Mouse (Mus musculus): ENCODE measurements around the gene Car10. TPM values are rescaled to one million over a fixed set of nuclear protein-coding genes. Genes with fewer than 3 reads are reported as not detected.

Gene Car10
- polyA plus RNA-seq, 1 experiment from 2014 or later, result 3.6 TPM

- Histone ChIP-seq H3K9ac (ENCODE audit: low read length) (no peak overlapping the region), H3K4me3 (ENCODE audit: low read depth, low read length) (no peak overlapping the region), H3K4me1 (ENCODE audit: control insufficient read depth, insufficient read depth, low read length) (no peaks in the 10 kb centered on the region), H3K36me3 (ENCODE audit: control insufficient read depth, insufficient read depth, low read length) (no peaks in the 10 kb centered on the region), H3K27me3 (ENCODE audit: control insufficient read depth, insufficient read depth, low read length) (no peaks in the 10 kb centered on the region), H3K27ac (ENCODE audit: low read depth, low read length) (no peak overlapping the region), H3K9me3 (ENCODE audit: control insufficient read depth, low read length) (no peaks in the 10 kb centered on the region), H3K4me2 (ENCODE audit: low read depth) (no peak overlapping the region)
- ATAC-seq (ENCODE audit: insufficient read depth, low FRiP score, low TSS enrichment), result no peak
- 85% methylated on average over 6 of the region's 6 CpGs for whole genome bisulfite sequencing
- no peak for DNase-seq (ENCODE audit: low spot score)
Measured at GRCm38 (mm10) chr11:93536244-93536643, 438.4 kb downstream of the Car10 start.

GRCm38 (mm10) chr11:93548904-93549303 lies 451.1 kb downstream of the Car10 start:
- Histone ChIP-seq H3K4me3 (ENCODE audit: low read depth, low read length) (no peak overlapping the region), H3K36me3 (ENCODE audit: control insufficient read depth, insufficient read depth, low read length) (no peaks in the 10 kb centered on the region), H3K27ac (ENCODE audit: low read depth, low read length) (no peak overlapping the region), H3K4me1 (ENCODE audit: control insufficient read depth, insufficient read depth, low read length) (no peaks in the 10 kb centered on the region), H3K4me2 (ENCODE audit: low read depth) (no peak overlapping the region), H3K9me3 (ENCODE audit: control insufficient read depth, low read length) (no peaks in the 10 kb centered on the region), H3K9ac (ENCODE audit: low read length) (no peak overlapping the region), H3K27me3 (ENCODE audit: control insufficient read depth, insufficient read depth, low read length) (no peaks in the 10 kb centered on the region)
- 55% methylated on average over 5 of the region's 5 CpGs for WGBS
- DNase-seq (ENCODE audit: low spot score), result peak; percentile 13
- ATAC-seq (ENCODE audit: insufficient read depth, low FRiP score, low TSS enrichment), result 0 out of 2 replicates have a peak, but pooled peaks have one; percentile 16

- Histone ChIP-seq H3K4me3 (ENCODE audit: low read depth, low read length) (no peak overlapping the region), H3K9me3 (ENCODE audit: control insufficient read depth, low read length) (no peaks in the 10 kb centered on the region), H3K4me1 (ENCODE audit: control insufficient read depth, insufficient read depth, low read length) (no peaks in the 10 kb centered on the region), H3K36me3 (ENCODE audit: control insufficient read depth, insufficient read depth, low read length) (no peaks in the 10 kb centered on the region), H3K27me3 (ENCODE audit: control insufficient read depth, insufficient read depth, low read length) (no peaks in the 10 kb centered on the region), H3K9ac (ENCODE audit: low read length) (no peak overlapping the region), H3K27ac (ENCODE audit: low read depth, low read length) (no peak overlapping the region), H3K4me2 (ENCODE audit: low read depth) (no peak overlapping the region)
- DNase-seq (ENCODE audit: low spot score) (peak; percentile 58), ATAC-seq (ENCODE audit: insufficient read depth, low FRiP score, low TSS enrichment) (no peak)
- 5% methylated on average over 3 of the region's 3 CpGs for WGBS
Measured at GRCm38 (mm10) chr11:93550908-93551307, 453.1 kb downstream of the Car10 start.

- H3K27me3 ChIP-seq (ENCODE audit: control insufficient read depth, insufficient read depth, low read length), result no peaks in the 10 kb centered on the region
- H3K27ac ChIP-seq (ENCODE audit: low read depth, low read length), result no peak overlapping the region
- H3K4me1 ChIP-seq (ENCODE audit: control insufficient read depth, insufficient read depth, low read length), result no peaks in the 10 kb centered on the region
- no peak overlapping the region for H3K4me2 ChIP-seq (ENCODE audit: low read depth)
- no peak overlapping the region for H3K9ac ChIP-seq (ENCODE audit: low read length)
- WGBS, result 88% methylated on average over 3 of the region's 3 CpGs
- no peaks in the 10 kb centered on the region for H3K9me3 ChIP-seq (ENCODE audit: control insufficient read depth, low read length)
- H3K4me3 ChIP-seq (ENCODE audit: low read depth, low read length), result no peak overlapping the region
- DNase-seq (ENCODE audit: low spot score) (no peak), ATAC-seq (ENCODE audit: insufficient read depth, low FRiP score, low TSS enrichment) (no peak)
- H3K36me3 ChIP-seq (ENCODE audit: control insufficient read depth, insufficient read depth, low read length), result no peaks in the 10 kb centered on the region
Measured at GRCm38 (mm10) chr11:93559118-93559517, 461.3 kb downstream of the Car10 start.

GRCm38 (mm10) chr11:93560570-93560969 lies 462.7 kb downstream of the Car10 start:
- Histone ChIP-seq H3K27me3 (ENCODE audit: control insufficient read depth, insufficient read depth, low read length) (no peaks in the 10 kb centered on the region), H3K9me3 (ENCODE audit: control insufficient read depth, low read length) (no peaks in the 10 kb centered on the region), H3K9ac (ENCODE audit: low read length) (no peak overlapping the region), H3K4me1 (ENCODE audit: control insufficient read depth, insufficient read depth, low read length) (no peaks in the 10 kb centered on the region), H3K27ac (ENCODE audit: low read depth, low read length) (no peak overlapping the region), H3K4me3 (ENCODE audit: low read depth, low read length) (no peak overlapping the region), H3K36me3 (ENCODE audit: control insufficient read depth, insufficient read depth, low read length) (no peaks in the 10 kb centered on the region), H3K4me2 (ENCODE audit: low read depth) (no peak overlapping the region)
- 58% methylated on average over 7 of the region's 7 CpGs for WGBS
- ATAC-seq (ENCODE audit: insufficient read depth, low FRiP score, low TSS enrichment) (no peak), DNase-seq (ENCODE audit: low spot score) (no peak)

GRCm38 (mm10) chr11:93562330-93562865 lies 464.6 kb downstream of the Car10 start:
- Histone ChIP-seq H3K27me3 (ENCODE audit: control insufficient read depth, insufficient read depth, low read length) (no peaks in the 10 kb centered on the region), H3K4me1 (ENCODE audit: control insufficient read depth, insufficient read depth, low read length) (no peaks in the 10 kb centered on the region), H3K4me2 (ENCODE audit: low read depth) (no peak overlapping the region), H3K9ac (ENCODE audit: low read length) (no peak overlapping the region), H3K36me3 (ENCODE audit: control insufficient read depth, insufficient read depth, low read length) (no peaks in the 10 kb centered on the region), H3K4me3 (ENCODE audit: low read depth, low read length) (no peak overlapping the region), H3K27ac (ENCODE audit: low read depth, low read length) (no peak overlapping the region), H3K9me3 (ENCODE audit: control insufficient read depth, low read length) (no peaks in the 10 kb centered on the region)
- ATAC-seq (ENCODE audit: insufficient read depth, low FRiP score, low TSS enrichment) (no peak), DNase-seq (ENCODE audit: low spot score) (no peak)

GRCm38 (mm10) chr11:93565756-93566155 lies 467.9 kb downstream of the Car10 start:
- ATAC-seq (ENCODE audit: insufficient read depth, low FRiP score, low TSS enrichment), result no peak
- no peaks in the 10 kb centered on the region for H3K4me1 ChIP-seq (ENCODE audit: control insufficient read depth, insufficient read depth, low read length)
- 87% methylated on average over 3 of the region's 3 CpGs for WGBS
- no peak overlapping the region for H3K4me3 ChIP-seq (ENCODE audit: low read depth, low read length)
- H3K4me2 ChIP-seq (ENCODE audit: low read depth), result no peak overlapping the region
- no peak overlapping the region for H3K27ac ChIP-seq (ENCODE audit: low read depth, low read length)
- no peaks in the 10 kb centered on the region for H3K36me3 ChIP-seq (ENCODE audit: control insufficient read depth, insufficient read depth, low read length)
- DNase-seq (ENCODE audit: low spot score), result no peak
- no peaks in the 10 kb centered on the region for H3K9me3 ChIP-seq (ENCODE audit: control insufficient read depth, low read length)
- H3K9ac ChIP-seq (ENCODE audit: low read length), result no peak overlapping the region
- no peaks in the 10 kb centered on the region for H3K27me3 ChIP-seq (ENCODE audit: control insufficient read depth, insufficient read depth, low read length)

- ATAC-seq (ENCODE audit: insufficient read depth, low FRiP score, low TSS enrichment) (no peak), DNase-seq (ENCODE audit: low spot score) (no peak)
- Histone ChIP-seq H3K4me2 (ENCODE audit: low read depth) (no peak overlapping the region), H3K9ac (ENCODE audit: low read length) (no peak overlapping the region), H3K4me1 (ENCODE audit: control insufficient read depth, insufficient read depth, low read length) (no peaks in the 10 kb centered on the region), H3K27ac (ENCODE audit: low read depth, low read length) (no peak overlapping the region), H3K4me3 (ENCODE audit: low read depth, low read length) (no peak overlapping the region), H3K9me3 (ENCODE audit: control insufficient read depth, low read length) (no peaks in the 10 kb centered on the region), H3K27me3 (ENCODE audit: control insufficient read depth, insufficient read depth, low read length) (no peaks in the 10 kb centered on the region), H3K36me3 (ENCODE audit: control insufficient read depth, insufficient read depth, low read length) (no peaks in the 10 kb centered on the region)
- WGBS, result 87% methylated on average over 11 of the region's 11 CpGs
Measured at GRCm38 (mm10) chr11:93571917-93572641, 474.3 kb downstream of the Car10 start.

GRCm38 (mm10) chr11:93577441-93577840 lies 479.6 kb downstream of the Car10 start:
- no peaks in the 10 kb centered on the region for H3K4me1 ChIP-seq (ENCODE audit: control insufficient read depth, insufficient read depth, low read length)
- no peak overlapping the region for H3K27ac ChIP-seq (ENCODE audit: low read depth, low read length)
- no peak overlapping the region for H3K9ac ChIP-seq (ENCODE audit: low read length)
- DNase-seq (ENCODE audit: low spot score), result no peak
- H3K27me3 ChIP-seq (ENCODE audit: control insufficient read depth, insufficient read depth, low read length), result no peaks in the 10 kb centered on the region
- no peaks in the 10 kb centered on the region for H3K9me3 ChIP-seq (ENCODE audit: control insufficient read depth, low read length)
- no peak overlapping the region for H3K4me3 ChIP-seq (ENCODE audit: low read depth, low read length)
- ATAC-seq (ENCODE audit: insufficient read depth, low FRiP score, low TSS enrichment), result no peak
- H3K36me3 ChIP-seq (ENCODE audit: control insufficient read depth, insufficient read depth, low read length), result no peaks in the 10 kb centered on the region
- 91% methylated on average over 2 of the region's 2 CpGs for WGBS
- H3K4me2 ChIP-seq (ENCODE audit: low read depth), result no peak overlapping the region
